Mouse (Mus musculus) myocyte (in vitro differentiated cells): ENCODE measurements around the gene Dse.

Source experiments
- CEBPB ChIP-seq: IDR thresholded peaks from 2 replicates; pipeline ENCODE4 v1.6.1; 2011; ENCODE audit warnings: mild to moderate bottlenecking, moderate library complexity; ENCODE audit not compliant: poor library complexity, insufficient read depth, severe bottlenecking
- MAX ChIP-seq: IDR thresholded peaks from one replicate; pipeline ENCODE4 v1.6.1; 2011; ENCODE audit warnings: low read depth, mild to moderate bottlenecking, control low read depth
- MYOD1 ChIP-seq, 3 experiments: IDR thresholded peaks; one replicate each; pipeline ENCODE4 v1.6.1; 2011; ENCODE audit warnings: control low read depth in 2 of 3, low read depth in 2 of 3, mild to moderate bottlenecking in 2 of 3, moderate library complexity in 1 of 3; ENCODE audit not compliant: insufficient read length in 2 of 3, control insufficient read depth in 1 of 3
- MYOG ChIP-seq, 3 experiments: IDR thresholded peaks; one replicate each; pipeline ENCODE4 v1.6.1; 2011; ENCODE audit warnings: control low read depth in 2 of 3, low read depth in 2 of 3, mild to moderate bottlenecking in 2 of 3; ENCODE audit not compliant: insufficient read length in 2 of 3, control insufficient read depth in 1 of 3, insufficient read depth in 1 of 3
- POLR2A ChIP-seq: IDR thresholded peaks from one replicate; pipeline ENCODE4 v1.6.1; 2011; ENCODE audit warnings: low read depth, mild to moderate bottlenecking, control low read depth, moderate library complexity; ENCODE audit not compliant: insufficient read length
- POLR2AphosphoS2 ChIP-seq: IDR thresholded peaks from one replicate; pipeline ENCODE4 v1.6.1; 2011; ENCODE audit warnings: low read depth, control low read depth; ENCODE audit not compliant: insufficient read length
- REST ChIP-seq: IDR thresholded peaks from one replicate; pipeline ENCODE4 v1.6.1; 2011; ENCODE audit warnings: mild to moderate bottlenecking, control low read depth, moderate library complexity; ENCODE audit not compliant: insufficient read depth, insufficient read length
- TCF12 ChIP-seq: IDR thresholded peaks from one replicate; pipeline ENCODE4 v1.6.1; 2011; ENCODE audit warnings: mild to moderate bottlenecking, control low read depth; ENCODE audit not compliant: poor library complexity, insufficient read depth, severe bottlenecking
- TCF3 ChIP-seq: IDR thresholded peaks from one replicate; pipeline ENCODE4 v1.6.1; 2011; ENCODE audit warnings: low read depth, control low read depth; ENCODE audit not compliant: insufficient read length
- USF1 ChIP-seq: IDR thresholded peaks from one replicate; pipeline ENCODE4 v1.6.1; 2011; ENCODE audit warnings: low read depth, mild to moderate bottlenecking, control low read depth, moderate library complexity

DNA sequence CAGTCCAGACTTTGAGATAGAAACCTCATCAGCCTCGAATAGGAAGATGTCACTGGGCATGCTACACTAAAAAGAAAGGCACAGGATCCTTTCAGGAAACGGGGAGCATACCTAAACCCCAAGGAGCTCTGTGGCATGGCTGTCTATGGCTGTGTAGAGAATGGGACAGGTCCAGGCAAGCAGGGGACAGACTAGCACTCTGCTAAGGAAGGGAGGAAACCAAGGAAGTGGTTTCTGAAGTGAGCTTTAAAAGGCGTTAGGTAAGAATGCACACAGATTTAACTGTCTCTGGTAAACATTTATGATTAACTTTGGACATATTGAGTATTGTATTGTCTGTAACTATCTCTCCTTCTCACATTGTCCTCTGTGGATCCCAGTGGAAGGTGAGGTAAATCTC, 10.2 kb downstream of the Dse start:
- TF ChIP-seq POLR2A (no peak), REST (no peak), MAX (no peak), POLR2AphosphoS2 (no peak), TCF3 (no peak), TCF12 (no peak), USF1 (no peak), MYOG (IDR thresholded peaks at IDR 0.05; ENCODE audit: control insufficient read depth in 1 of 3, insufficient read depth in 1 of 3, insufficient read length in 2 of 3, low read depth in 2 of 3) (no peak), MYOD1 (IDR thresholded peaks at IDR 0.05; ENCODE audit: control insufficient read depth in 1 of 3, insufficient read length in 2 of 3, low read depth in 2 of 3) (no peak), CEBPB (no peak)
